In the genomic region with DNA sequence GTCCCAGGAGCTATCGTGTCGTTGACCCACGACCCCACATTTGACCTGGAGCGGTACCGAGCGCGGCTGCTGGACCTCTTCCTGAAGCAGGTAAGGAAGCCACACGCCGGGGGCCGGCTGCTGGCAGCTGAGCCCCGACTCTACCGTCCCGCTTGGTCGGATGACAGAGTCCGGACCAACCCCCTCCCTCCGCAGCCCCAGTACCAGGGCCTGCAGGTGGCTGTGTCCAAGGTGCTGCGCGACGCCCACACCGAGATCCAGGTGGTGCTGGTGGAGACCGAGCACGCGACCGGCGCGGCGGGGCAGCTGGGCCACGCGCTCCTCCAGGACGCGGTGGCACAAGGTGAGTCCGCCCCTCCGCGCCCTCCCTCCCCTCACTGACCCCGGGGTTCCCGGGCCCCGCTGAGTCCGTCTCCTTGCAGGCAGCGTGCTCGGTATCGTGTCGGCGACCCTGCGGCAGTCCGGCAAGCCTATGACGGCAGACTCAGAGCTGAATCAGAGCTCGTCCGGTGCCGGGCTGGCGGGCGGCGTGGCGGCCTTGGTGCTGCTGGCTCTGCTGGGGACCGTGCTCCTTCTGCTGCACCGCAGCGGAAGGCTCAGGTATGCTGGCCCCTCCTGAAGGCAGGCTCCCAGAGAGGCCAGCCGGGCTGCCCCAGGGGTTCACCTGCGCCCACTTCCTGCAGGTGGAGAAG, we compare ENCODE assay signal across 8 mouse cellular contexts. TPM values are rescaled to one million over a fixed set of nuclear protein-coding genes. Genes with fewer than 3 reads are reported as not detected.
DNase-seq lines count a peak whose midpoint lies in the region; ATAC-seq and TF ChIP-seq lines count a peak whose summit lies in the region.

No protein-coding gene starts in this region.

- peaks cover 19% of the 10 kb centered on the region for H3K4me1 ChIP-seq in olfactory bulb, adult 2 months (ENCODE audit: control insufficient read depth, insufficient read depth, low read length)

- peak; percentile 36 to 44 for DNase-seq in cerebellum, postnatal 14 days
- DNase-seq in cerebellum, postnatal 4 days (ENCODE audit: low spot score in 2 of 2) = no peak
- peak; percentile 29 for DNase-seq in retina, postnatal 1 day
- no peak for DNase-seq in retina, embryonic 14.5 days (ENCODE audit: low spot score)
- peak; percentile 52 to 66 for DNase-seq in kidney, postnatal 4 days
- DNase-seq in frontal cortex, postnatal 10 days (ENCODE audit: low spot score in 2 of 2) = no peak

- no peak for TF ChIP-seq CTCF in olfactory bulb, adult 2 months (IDR thresholded peaks at IDR 0.05; ENCODE audit: insufficient read depth, low read depth, low read length)

- no peak for ATAC-seq in frontal cortex, adult (ENCODE audit: low TSS enrichment)

- H3K4me3 ChIP-seq in olfactory bulb, adult 2 months (ENCODE audit: insufficient read depth, low read depth, low read length) = peak overlapping the region; percentile 38

- WGBS in olfactory bulb, adult 2 months = 7% methylated on average over 57 of the region's 58 CpGs

- TF ChIP-seq POLR2A in olfactory bulb, adult 2 months (IDR thresholded peaks at IDR 0.05; ENCODE audit: insufficient read depth, low read depth, low read length) = no peak

- no peak overlapping the region for H3K27ac ChIP-seq in olfactory bulb, adult 2 months (ENCODE audit: insufficient read depth, low read depth, low read length)

RNA-seq across cellular contexts. Expression of gene Amn, which starts 4.4 kb away (rescaled TPM):
- polyA plus RNA-seq in olfactory bulb, adult 2 months (2012; ENCODE audit: insufficient read depth, insufficient read length, low replicate concordance, missing spikeins) = not detected in 2 replicates

Comparison
In these comparisons a context has a peak if more than half of its experiments do, and no peak if none do; other contexts are left out.
1. DNase-seq: peak in cerebellum, postnatal 14 days (2 of 2), retina, postnatal 1 day (single experiment) and kidney, postnatal 4 days (2 of 2); none in cerebellum, postnatal 4 days (0 of 2), retina, embryonic 14.5 days (single experiment) and frontal cortex, postnatal 10 days (0 of 2).